Mouse (Mus musculus): Measurements from ENCODE around the gene Gatad2b. TPM values are rescaled to one million over a fixed set of nuclear protein-coding genes. Genes with fewer than 3 reads are reported as not detected.

Gatad2b gene
- polyA plus RNA-seq, 1 experiment = 26.0 TPM

- peak overlapping the region; percentile 98 for H3K4me3 ChIP-seq (replicated peaks; ENCODE audit: extremely low read depth, low read depth, low read length)
- no peak for DNase-seq
- no peak for TF ChIP-seq CTCF (IDR thresholded peaks at IDR 0.05; ENCODE audit: insufficient read depth, low read length)
- TF ChIP-seq POLR2A (IDR thresholded peaks at IDR 0.05; ENCODE audit: borderline replicate concordance, extremely low read depth, low read depth, low read length) = no peak
- peaks cover 15% of the 10 kb centered on the region for H3K4me1 ChIP-seq (ENCODE audit: control insufficient read depth, insufficient read depth, low read length)
- 16% methylated on average over 2 of the region's 2 CpGs for WGBS
These were observed 1.0 kb upstream of the Gatad2b start for GRCm38 (mm10) chr3:90291982-90292344.

DNA sequence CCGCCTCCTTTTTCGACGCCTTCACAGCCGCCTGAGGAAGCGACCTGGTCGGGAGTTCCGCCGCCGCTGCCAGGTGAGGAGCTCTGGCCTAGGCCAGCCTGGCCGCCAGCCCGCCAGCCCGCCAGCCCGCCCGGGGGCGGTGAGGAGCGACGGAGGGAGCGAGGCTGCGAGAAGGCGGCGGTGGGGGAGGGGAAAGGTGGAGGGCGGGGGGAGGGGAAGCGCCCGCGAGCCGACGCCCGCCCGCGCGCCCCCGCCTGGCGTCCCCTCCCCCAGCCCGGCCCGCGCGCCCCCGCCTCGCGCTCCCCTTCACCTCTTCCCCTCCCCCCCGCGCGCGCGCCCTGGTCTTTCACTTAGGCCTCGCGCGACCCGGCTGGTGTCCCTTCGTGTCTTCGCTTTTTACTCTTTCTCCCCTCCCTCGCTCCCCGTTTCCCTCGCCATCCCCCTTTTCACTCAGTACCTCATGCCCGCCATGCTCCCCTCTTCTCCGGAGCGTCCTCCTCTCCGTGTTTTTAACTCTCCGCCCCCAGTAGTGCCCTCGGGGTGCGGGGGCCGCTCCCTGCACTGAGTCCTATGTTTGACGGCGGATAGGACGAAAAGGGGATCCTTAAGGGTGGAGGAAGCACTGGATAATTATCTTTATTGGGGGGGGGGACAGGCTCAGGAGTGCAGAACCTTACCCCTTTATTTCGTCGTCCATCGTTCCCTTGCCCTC, 530 bp downstream of the Gatad2b start:
- DNase-seq = peak; percentile 44
- no peak for TF ChIP-seq CTCF (IDR thresholded peaks at IDR 0.05; ENCODE audit: insufficient read depth, low read length)
- WGBS = 0% methylated on average over 32 of the region's 68 CpGs

GRCm38 (mm10) chr3:90294064-90294440, 1.1 kb downstream of the Gatad2b start:
- peak; percentile 22 for DNase-seq
- TF ChIP-seq POLR2A (IDR thresholded peaks at IDR 0.05; ENCODE audit: borderline replicate concordance, extremely low read depth, low read depth, low read length) (no peak), CTCF (IDR thresholded peaks at IDR 0.05; ENCODE audit: insufficient read depth, low read length) (no peak)
- H3K4me3 ChIP-seq (replicated peaks; ENCODE audit: extremely low read depth, low read depth, low read length) = peak overlapping the region; percentile 81
- peaks cover 19% of the 10 kb centered on the region for H3K4me1 ChIP-seq (ENCODE audit: control insufficient read depth, insufficient read depth, low read length)
- 8% methylated on average over 11 of the region's 11 CpGs for WGBS

More for the DNA sequence above, 530 bp downstream of the Gatad2b start:
- H3K4me1 ChIP-seq (ENCODE audit: control insufficient read depth, insufficient read depth, low read length) = peaks cover 19% of the 10 kb centered on the region
- peak overlapping the region; percentile 81 for H3K4me3 ChIP-seq (replicated peaks; ENCODE audit: extremely low read depth, low read depth, low read length)

GRCm38 (mm10) chr3:90294651-90295050, 1.7 kb downstream of the Gatad2b start:
- H3K4me1 ChIP-seq (ENCODE audit: control insufficient read depth, insufficient read depth, low read length) = peaks cover 19% of the 10 kb centered on the region
- H3K4me3 ChIP-seq (replicated peaks; ENCODE audit: extremely low read depth, low read depth, low read length) = peak overlapping the region; percentile 23
- WGBS = 53% methylated on average over 2 of the region's 2 CpGs
- TF ChIP-seq POLR2A (IDR thresholded peaks at IDR 0.05; ENCODE audit: borderline replicate concordance, extremely low read depth, low read depth, low read length) = no peak
- no peak for TF ChIP-seq CTCF (IDR thresholded peaks at IDR 0.05; ENCODE audit: insufficient read depth, low read length)
- no peak for DNase-seq

GRCm38 (mm10) chr3:90305801-90306200, 12.8 kb downstream of the Gatad2b start:
- 58% methylated on average over 3 of the region's 3 CpGs for WGBS
- Histone ChIP-seq H3K4me1 (ENCODE audit: control insufficient read depth, insufficient read depth, low read length) (peaks cover 5% of the 10 kb centered on the region; the same call in 1 of the 2 replicates), H3K4me3 (replicated peaks; ENCODE audit: extremely low read depth, low read depth, low read length) (no peak overlapping the region)
- DNase-seq = no peak
- no peak for TF ChIP-seq CTCF (IDR thresholded peaks at IDR 0.05; ENCODE audit: insufficient read depth, low read length)
- TF ChIP-seq POLR2A (IDR thresholded peaks at IDR 0.05; ENCODE audit: borderline replicate concordance, extremely low read depth, low read depth, low read length) = no peak

DNA sequence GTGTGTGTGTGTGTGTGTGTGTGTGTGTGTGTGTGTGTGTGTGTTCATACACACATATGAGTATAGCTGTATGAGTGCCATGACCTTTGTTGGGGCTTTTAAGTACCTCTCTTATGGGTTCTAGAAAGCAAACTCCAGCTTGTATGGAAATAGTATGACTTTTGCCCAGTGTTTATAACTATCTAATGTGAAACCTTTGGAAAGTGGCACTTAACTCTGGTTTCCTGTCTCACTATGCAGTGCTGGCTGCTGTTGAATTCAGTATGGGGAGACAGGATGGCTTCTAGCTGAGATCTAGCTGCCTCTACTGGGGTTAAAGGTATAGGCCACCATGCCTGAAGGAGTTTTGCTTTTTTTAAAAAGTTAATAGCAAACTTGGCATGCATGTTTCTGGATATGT, 16.6 kb downstream of the Gatad2b start:
- H3K4me1 ChIP-seq (ENCODE audit: control insufficient read depth, insufficient read depth, low read length) = peaks cover 4% of the 10 kb centered on the region; the same call in 1 of the 2 replicates
- DNase-seq = no peak
- H3K4me3 ChIP-seq (replicated peaks; ENCODE audit: extremely low read depth, low read depth, low read length) = no peak overlapping the region
- no peak for TF ChIP-seq POLR2A (IDR thresholded peaks at IDR 0.05; ENCODE audit: borderline replicate concordance, extremely low read depth, low read depth, low read length)
- TF ChIP-seq CTCF (IDR thresholded peaks at IDR 0.05; ENCODE audit: insufficient read depth, low read length) = no peak

DNA sequence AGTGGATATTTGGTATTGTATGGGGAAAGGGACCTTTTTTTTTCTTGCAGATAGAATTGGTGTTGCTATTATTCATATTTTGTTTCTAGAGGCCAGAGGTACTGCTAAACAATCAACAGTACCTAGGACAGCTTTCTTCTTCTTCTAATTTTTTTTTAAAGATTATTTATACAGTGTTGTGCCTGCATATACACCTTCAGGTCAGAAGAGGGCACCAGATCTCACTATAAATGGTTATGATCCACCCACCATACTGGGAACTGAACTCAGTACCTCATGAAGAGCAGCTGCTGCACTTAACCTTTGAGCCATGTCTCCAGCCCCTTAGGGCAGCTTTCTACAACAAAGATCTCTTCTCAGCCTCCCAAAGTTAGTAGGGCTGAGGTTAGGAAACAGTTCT, 20.4 kb downstream of the Gatad2b start:
- no peak overlapping the region for H3K4me3 ChIP-seq (replicated peaks; ENCODE audit: extremely low read depth, low read depth, low read length)
- TF ChIP-seq POLR2A (IDR thresholded peaks at IDR 0.05; ENCODE audit: borderline replicate concordance, extremely low read depth, low read depth, low read length) = no peak
- TF ChIP-seq CTCF (IDR thresholded peaks at IDR 0.05; ENCODE audit: insufficient read depth, low read length) = peak; percentile 18; the same call in 1 of the 2 replicates
- DNase-seq = no peak
- H3K4me1 ChIP-seq (ENCODE audit: control insufficient read depth, insufficient read depth, low read length) = no peaks in the 10 kb centered on the region

- TF ChIP-seq CTCF (IDR thresholded peaks at IDR 0.05; ENCODE audit: insufficient read depth, low read length) (no peak), POLR2A (IDR thresholded peaks at IDR 0.05; ENCODE audit: borderline replicate concordance, extremely low read depth, low read depth, low read length) (no peak)
- Histone ChIP-seq H3K4me1 (ENCODE audit: control insufficient read depth, insufficient read depth, low read length) (no peaks in the 10 kb centered on the region), H3K4me3 (replicated peaks; ENCODE audit: extremely low read depth, low read depth, low read length) (no peak overlapping the region)
- DNase-seq = no peak
These were observed 21.3 kb downstream of the Gatad2b start for GRCm38 (mm10) chr3:90314241-90314640.

- TF ChIP-seq CTCF (IDR thresholded peaks at IDR 0.05; ENCODE audit: insufficient read depth, low read length) = no peak
- no peak for TF ChIP-seq POLR2A (IDR thresholded peaks at IDR 0.05; ENCODE audit: borderline replicate concordance, extremely low read depth, low read depth, low read length)
- H3K4me3 ChIP-seq (replicated peaks; ENCODE audit: extremely low read depth, low read depth, low read length) = no peak overlapping the region
- WGBS = 27% methylated on average over 6 of the region's 6 CpGs
- DNase-seq = no peak
- H3K4me1 ChIP-seq (ENCODE audit: control insufficient read depth, insufficient read depth, low read length) = peaks cover 10% of the 10 kb centered on the region
These were observed 29.3 kb downstream of the Gatad2b start for GRCm38 (mm10) chr3:90322289-90322688.

DNA sequence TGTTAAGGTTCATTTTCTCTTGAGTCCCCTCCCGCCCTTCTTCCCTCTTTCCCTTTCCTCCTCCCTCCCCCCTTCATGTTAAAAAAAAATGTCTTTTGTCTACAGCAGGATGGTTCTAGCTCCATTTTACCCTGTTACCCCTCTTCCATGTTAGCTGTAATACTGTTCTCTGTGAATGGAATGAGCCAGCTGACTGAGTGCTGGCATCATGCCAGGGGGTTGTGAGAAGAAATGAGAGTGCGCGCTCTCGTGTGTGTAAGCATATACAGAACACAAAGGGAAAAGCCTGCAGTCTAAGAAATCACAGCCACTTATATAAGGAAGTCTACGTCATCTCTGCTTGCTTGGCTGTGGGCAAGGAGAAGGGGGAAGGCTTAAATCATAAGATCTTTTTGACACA, 30.1 kb downstream of the Gatad2b start:
- H3K4me1 ChIP-seq (ENCODE audit: control insufficient read depth, insufficient read depth, low read length) = peaks cover 10% of the 10 kb centered on the region
- DNase-seq = peak; percentile 63
- no peak for TF ChIP-seq POLR2A (IDR thresholded peaks at IDR 0.05; ENCODE audit: borderline replicate concordance, extremely low read depth, low read depth, low read length)
- TF ChIP-seq CTCF (IDR thresholded peaks at IDR 0.05; ENCODE audit: insufficient read depth, low read length) = no peak
- 5% methylated on average over 5 of the region's 5 CpGs for WGBS
- H3K4me3 ChIP-seq (replicated peaks; ENCODE audit: extremely low read depth, low read depth, low read length) = no peak overlapping the region
